Mouse (Mus musculus) Patski (cell line): ENCODE measurements around the gene Gna12. TPM values are rescaled to one million over a fixed set of nuclear protein-coding genes. Genes with fewer than 3 reads are reported as not detected.

ENCODE experiments used
- ATAC-seq: fragments of 100-300 bp; one replicate; pipeline ENCODE4 v1.8.0; 2021
- CTCF ChIA-PET: fragments of 350-600 bp; sonication (Branson Sonifier 250); formaldehyde crosslinking; loops from one replicate; lab custom pipeline; 2022; ENCODE audit warnings: inconsistent platforms; lab: Charles Lee
- POLR2A ChIA-PET: fragments of 350-600 bp; sonication (Branson Sonifier 250); formaldehyde crosslinking; loops from one replicate; lab custom pipeline; 2022; ENCODE audit warnings: antibody characterized with exemption, inconsistent platforms; lab: Charles Lee
- DNase-seq: peaks from one replicate; pipeline ENCODE4 v3.0.0-alpha.2; 2011; ENCODE audit warnings: low read depth, low spot score
- H3K27me3 ChIP-seq: fragments of 371-371 bp; one replicate; pipeline ENCODE4 v1.5.1; 2021
- CTCF ChIP-seq: fragments of 100-300 bp; IDR thresholded peaks from one replicate; pipeline ENCODE4 v1.5.1; 2021
- in situ Hi-C: fragments of 300-500 bp; cut with MboI; formaldehyde crosslinking; loops from 3 replicates; pipeline ENCODE4 v1.11.1; 2018; ENCODE audit warnings: low pct_unique_long_range_greater_than_20kb, mixed read lengths
- polyA plus RNA-seq: library from polyadenylated mRNA; unstranded; gene quantifications from one replicate; pipeline ENCODE4 v1.2.3, GENCODE M21; 2021

Gene Gna12
- polyA plus RNA-seq, 1 experiment from 2014 or later, result 80.5 TPM

GRCm38 (mm10) chr5:140819594-140819993, 10.6 kb downstream of the Gna12 start:
- POLR2A ChIA-PET, result interaction anchor here (0.6 to 0.7 kb wide), 2 partner anchors 8 to 9 kb away, joined by 3 read pairs; no protein-coding TSS in a partner anchor
- no peaks in the 10 kb centered on the region for H3K27me3 ChIP-seq
- ATAC-seq, result no peak
- no peak for TF ChIP-seq CTCF
- DNase-seq, result no peak
- CTCF ChIA-PET, result interaction anchor here (0.9 to 1.1 kb wide), 3 partner anchors 8 to 13 kb away, joined by 3 read pairs; no protein-coding TSS in a partner anchor
- in situ Hi-C loops, result no loop called here

GRCm38 (mm10) chr5:140818482-140819076, 11.7 kb downstream of the Gna12 start:
- TF ChIP-seq CTCF, result no peak
- ATAC-seq, result no peak
- ChIA-PET CTCF (interaction anchor here (1.0 to 2.2 kb wide), 4 partner anchors 9 to 69 kb away, joined by 3 to 6 read pairs (median 4); no protein-coding TSS in a partner anchor), POLR2A (interaction anchor here (0.6 to 1.1 kb wide), 3 partner anchors 12 to 1370 kb away, joined by 3 to 4 read pairs (median 3); no protein-coding TSS in a partner anchor)
- no peak for DNase-seq
- in situ Hi-C loops, result no loop called here
- H3K27me3 ChIP-seq, result no peaks in the 10 kb centered on the region

DNA sequence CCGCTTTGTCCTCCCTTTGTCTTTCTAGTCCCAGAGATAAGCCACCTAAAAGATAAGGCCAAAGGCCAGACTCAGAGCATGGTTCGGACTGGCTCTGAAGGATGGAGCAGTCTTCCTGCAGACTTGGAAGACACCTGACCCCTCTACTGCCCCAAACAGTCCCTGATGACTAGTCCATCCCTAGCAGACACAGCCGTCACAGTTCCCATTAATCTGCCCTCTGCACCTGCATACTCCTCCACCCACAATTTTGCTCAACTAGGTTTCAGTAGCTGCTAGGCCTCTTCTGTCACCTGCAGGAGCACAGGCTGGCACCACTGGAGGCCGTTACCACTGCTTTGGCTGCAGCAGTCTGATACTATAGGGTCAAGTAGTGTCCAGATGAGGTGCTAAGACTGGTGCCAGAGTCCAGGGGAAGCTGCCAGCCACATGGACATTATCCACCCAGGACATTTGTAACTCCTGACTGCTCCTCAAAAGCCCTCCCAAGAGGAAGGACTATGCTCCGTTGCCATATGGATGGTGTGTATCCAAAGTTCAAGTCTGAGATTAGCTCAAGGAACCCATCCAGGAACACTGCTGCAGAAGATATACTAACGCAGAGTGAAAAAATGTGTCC, 13.2 kb downstream of the Gna12 start:
- ChIA-PET CTCF (interaction anchor here (1.7 to 2.2 kb wide), 3 partner anchors 9 to 13 kb away, joined by 4 to 6 read pairs (median 6); no protein-coding TSS in a partner anchor), POLR2A (interaction anchor here (0.6 kb wide), 1 partner anchor 1373 kb away, joined by 3 read pairs; no protein-coding TSS in a partner anchor)
- H3K27me3 ChIP-seq, result no peaks in the 10 kb centered on the region
- DNase-seq (no peak), ATAC-seq (no peak)
- in situ Hi-C loops, result no loop called here
- TF ChIP-seq CTCF, result no peak

- ChIA-PET CTCF (no interaction called here), POLR2A (no interaction called here)
- in situ Hi-C loops, result no loop called here
- no peaks in the 10 kb centered on the region for H3K27me3 ChIP-seq
- no peak for DNase-seq
- no peak for TF ChIP-seq CTCF
- no peak for ATAC-seq
Measured at GRCm38 (mm10) chr5:140816008-140816407, 14.2 kb downstream of the Gna12 start.

- POLR2A ChIA-PET, result no interaction called here
- no peak for TF ChIP-seq CTCF
- no peaks in the 10 kb centered on the region for H3K27me3 ChIP-seq
- CTCF ChIA-PET, result no interaction called here
- DNase-seq (no peak), ATAC-seq (no peak)
- in situ Hi-C loops, result no loop called here
Measured at GRCm38 (mm10) chr5:140815059-140815728, 15.0 kb downstream of the Gna12 start.

- ChIA-PET POLR2A (no interaction called here), CTCF (no interaction called here)
- ATAC-seq (no peak), DNase-seq (no peak)
- H3K27me3 ChIP-seq, result no peaks in the 10 kb centered on the region
- in situ Hi-C loops, result no loop called here
- TF ChIP-seq CTCF, result no peak
Measured at GRCm38 (mm10) chr5:140814403-140814802, 15.8 kb downstream of the Gna12 start.

GRCm38 (mm10) chr5:140812699-140813098, 17.5 kb downstream of the Gna12 start:
- ChIA-PET CTCF (interaction anchor here (1.1 to 3.2 kb wide), 3 partner anchors 9 to 62 kb away, joined by 4 to 12 read pairs (median 7); no protein-coding TSS in a partner anchor), POLR2A (no interaction called here)
- no peaks in the 10 kb centered on the region for H3K27me3 ChIP-seq
- no peak for DNase-seq
- in situ Hi-C loops, result no loop called here
- ATAC-seq, result no peak
- no peak for TF ChIP-seq CTCF

DNA sequence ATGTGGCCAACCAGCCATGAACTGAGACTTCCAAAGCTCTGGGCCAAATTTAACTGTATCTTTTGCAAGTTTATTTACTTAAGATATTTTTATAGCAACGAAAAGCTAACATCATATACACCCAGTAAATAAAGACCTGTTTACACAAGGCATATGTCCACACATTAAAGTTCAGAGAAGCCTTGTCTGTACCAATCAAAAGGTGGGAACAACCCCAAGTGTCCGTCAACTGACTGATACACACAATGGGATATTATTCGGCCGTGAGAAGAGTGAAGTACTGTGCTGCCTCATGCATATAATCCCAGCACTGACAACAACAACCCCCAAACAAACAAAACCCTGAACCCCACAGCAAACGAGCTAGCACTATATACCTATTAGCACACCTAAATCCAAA, 18.2 kb downstream of the Gna12 start:
- no peak for ATAC-seq
- no peak for DNase-seq
- no peaks in the 10 kb centered on the region for H3K27me3 ChIP-seq
- in situ Hi-C loops, result no loop called here
- ChIA-PET CTCF (interaction anchor here (1.1 to 3.2 kb wide), 3 partner anchors 10 to 61 kb away, joined by 4 to 12 read pairs (median 7); no protein-coding TSS in a partner anchor), POLR2A (no interaction called here)
- TF ChIP-seq CTCF, result no peak

DNA sequence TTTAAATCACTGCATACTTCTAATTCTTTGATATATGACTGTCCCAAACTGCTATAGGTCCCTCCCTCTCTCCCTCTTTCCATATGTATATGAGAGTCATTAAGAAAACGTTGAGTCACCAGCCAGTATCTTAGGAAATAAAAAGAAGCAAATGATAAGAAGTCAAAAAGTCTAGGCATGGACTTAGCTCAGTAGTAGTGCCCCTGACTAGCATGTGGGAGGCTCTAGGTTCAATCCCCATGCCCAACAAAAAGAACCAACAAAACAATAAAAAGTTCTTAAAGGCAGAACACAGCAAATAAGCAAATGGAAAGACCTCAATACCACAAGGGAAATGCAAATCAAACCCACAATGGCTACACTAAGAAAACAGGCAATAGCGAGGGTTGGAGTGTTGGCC, 18.8 kb downstream of the Gna12 start:
- DNase-seq (no peak), ATAC-seq (no peak)
- CTCF ChIA-PET, result interaction anchor here (1.1 to 3.2 kb wide), 4 partner anchors 10 to 62 kb away, joined by 4 to 12 read pairs (median 4); no protein-coding TSS in a partner anchor
- in situ Hi-C loops, result no loop called here
- H3K27me3 ChIP-seq, result no peaks in the 10 kb centered on the region
- TF ChIP-seq CTCF, result no peak
- POLR2A ChIA-PET, result interaction anchor here (0.7 kb wide), 1 partner anchor 9 kb away, joined by 3 read pairs; no protein-coding TSS in a partner anchor

- no peak for TF ChIP-seq CTCF
- ChIA-PET CTCF (interaction anchor here (1.2 to 1.5 kb wide), 2 partner anchors 10 to 12 kb away, joined by 4 to 9 read pairs; no protein-coding TSS in a partner anchor), POLR2A (interaction anchor here (0.6 to 0.7 kb wide), 3 partner anchors 11 to 1611 kb away, joined by 3 to 5 read pairs (median 4); no protein-coding TSS in a partner anchor)
- in situ Hi-C loops, result no loop called here
- no peak for ATAC-seq
- no peak for DNase-seq
- H3K27me3 ChIP-seq, result no peaks in the 10 kb centered on the region
Measured at GRCm38 (mm10) chr5:140806939-140807338, 23.3 kb downstream of the Gna12 start.
